Mouse (Mus musculus): ENCODE results near the gene Ehd1. TPM values are rescaled to one million over a fixed set of nuclear protein-coding genes. Genes with fewer than 3 reads are reported as not detected.

Gene Ehd1
- total RNA-seq, 1 experiment: 162 TPM

DNA sequence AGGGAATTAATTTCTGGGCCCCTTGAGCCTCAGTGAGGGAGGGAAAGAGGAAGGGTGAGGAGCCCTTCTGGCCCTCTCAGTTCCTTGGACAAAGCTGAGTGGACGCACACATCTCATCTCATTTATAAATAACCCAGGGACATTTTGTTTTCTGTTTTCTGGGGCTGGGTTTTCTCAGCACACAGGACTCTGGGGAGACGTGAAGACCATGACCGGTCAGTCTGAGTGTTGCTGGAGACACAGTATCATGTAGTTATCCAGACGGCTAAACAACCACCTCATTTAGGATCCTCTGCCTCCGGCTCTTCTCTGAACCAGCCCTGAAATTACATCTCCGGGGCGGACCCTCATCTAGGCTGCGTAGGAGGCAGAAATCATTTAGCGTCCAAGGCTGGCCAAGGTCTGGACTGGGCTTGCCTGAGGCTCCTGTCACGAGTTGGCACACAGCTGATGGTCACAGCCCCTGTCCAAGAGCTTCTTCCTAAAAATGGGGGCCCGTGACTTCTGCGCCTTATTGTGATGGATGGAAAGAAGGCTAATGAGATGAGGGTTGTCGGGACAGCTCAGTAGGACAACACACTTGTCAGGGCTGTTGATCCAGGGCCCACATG is 2.4 kb upstream of the Ehd1 start:
- peaks cover 24 to 25% of the 10 kb centered on the region in 2 experiments for H3K4me1 ChIP-seq (ENCODE audit: control insufficient read depth in 2 of 2, insufficient read depth in 2 of 2, low read length in 2 of 2, poor library complexity in 1 of 2)
- in situ Hi-C loops (cut with MboI; ENCODE audit: low sequenced_read_pairs in 2 of 2, unreplicated experiment in 2 of 2): no loop called here
- no peak overlapping the region for H3K27ac ChIP-seq (ENCODE audit: insufficient read depth, low read depth, low read length, poor library complexity, severe bottlenecking)
- TF ChIP-seq MAFK (IDR thresholded peaks at IDR 0.05; ENCODE audit: insufficient read depth, low read depth, low read length): no peak
- TF ChIP-seq ZNF384 (IDR thresholded peaks at IDR 0.05; ENCODE audit: low read depth, low read length): no peak
- no peak for TF ChIP-seq HCFC1 (IDR thresholded peaks at IDR 0.05; ENCODE audit: borderline replicate concordance, insufficient read depth, low read length)
- TF ChIP-seq CHD2 (IDR thresholded peaks at IDR 0.05; ENCODE audit: low read depth, low read length): no peak
- TF ChIP-seq ZC3H11A (IDR thresholded peaks at IDR 0.05; ENCODE audit: borderline replicate concordance, low read depth, low read length): no peak
- no peaks in the 10 kb centered on the region for H3K36me3 ChIP-seq (ENCODE audit: control insufficient read depth, insufficient read depth, low read length, poor library complexity, severe bottlenecking)
- no peaks in the 10 kb centered on the region for H3K9me3 ChIP-seq (ENCODE audit: control insufficient read depth, insufficient read depth, low read depth, low read length)
- H3K9ac ChIP-seq (ENCODE audit: insufficient read depth, low read depth, low read length, poor library complexity, severe bottlenecking): no peak overlapping the region
- no peak for DNase-seq (ENCODE audit: low read depth, low spot score)
- H3K4me3 ChIP-seq (ENCODE audit: insufficient read depth in 1 of 2, low read depth in 1 of 2, low read length in 2 of 2, poor library complexity in 1 of 2, severe bottlenecking in 1 of 2): no peak overlapping the region

DNA sequence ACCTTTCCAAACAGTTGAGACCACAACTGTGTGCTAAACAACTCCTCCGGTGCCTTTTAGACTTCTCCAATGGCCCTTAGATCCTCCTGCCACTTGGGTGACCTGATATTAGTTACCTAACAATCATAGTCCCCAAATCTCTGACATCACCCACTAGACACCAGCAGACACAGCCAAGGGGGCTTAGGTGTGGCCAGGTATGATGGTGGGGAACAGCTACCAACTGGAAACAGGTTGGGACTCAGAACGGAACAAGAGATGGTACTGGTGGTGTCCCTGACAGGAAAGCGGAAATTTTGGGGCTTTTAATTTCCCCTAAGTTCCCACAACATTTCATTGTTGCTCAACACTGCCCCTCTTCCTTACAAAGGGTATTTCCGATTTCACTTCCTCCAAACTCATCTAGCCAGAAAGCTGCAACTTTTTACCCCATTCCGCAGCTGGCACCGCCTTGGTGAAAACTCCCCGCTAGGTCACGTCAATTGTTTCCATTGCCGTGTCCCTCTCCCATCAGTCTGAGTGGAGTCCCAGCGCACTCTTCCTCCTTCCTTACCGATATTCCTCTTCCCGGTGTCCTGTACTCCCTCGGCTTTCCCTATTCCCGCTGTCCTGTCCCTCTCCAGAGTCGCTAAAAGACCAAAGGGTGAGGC is 660 bp upstream of the Ehd1 start:
- DNase-seq (ENCODE audit: low read depth, low spot score): no peak
- in situ Hi-C loops (cut with MboI; ENCODE audit: low sequenced_read_pairs in 2 of 2, unreplicated experiment in 2 of 2): no loop called here

DNA sequence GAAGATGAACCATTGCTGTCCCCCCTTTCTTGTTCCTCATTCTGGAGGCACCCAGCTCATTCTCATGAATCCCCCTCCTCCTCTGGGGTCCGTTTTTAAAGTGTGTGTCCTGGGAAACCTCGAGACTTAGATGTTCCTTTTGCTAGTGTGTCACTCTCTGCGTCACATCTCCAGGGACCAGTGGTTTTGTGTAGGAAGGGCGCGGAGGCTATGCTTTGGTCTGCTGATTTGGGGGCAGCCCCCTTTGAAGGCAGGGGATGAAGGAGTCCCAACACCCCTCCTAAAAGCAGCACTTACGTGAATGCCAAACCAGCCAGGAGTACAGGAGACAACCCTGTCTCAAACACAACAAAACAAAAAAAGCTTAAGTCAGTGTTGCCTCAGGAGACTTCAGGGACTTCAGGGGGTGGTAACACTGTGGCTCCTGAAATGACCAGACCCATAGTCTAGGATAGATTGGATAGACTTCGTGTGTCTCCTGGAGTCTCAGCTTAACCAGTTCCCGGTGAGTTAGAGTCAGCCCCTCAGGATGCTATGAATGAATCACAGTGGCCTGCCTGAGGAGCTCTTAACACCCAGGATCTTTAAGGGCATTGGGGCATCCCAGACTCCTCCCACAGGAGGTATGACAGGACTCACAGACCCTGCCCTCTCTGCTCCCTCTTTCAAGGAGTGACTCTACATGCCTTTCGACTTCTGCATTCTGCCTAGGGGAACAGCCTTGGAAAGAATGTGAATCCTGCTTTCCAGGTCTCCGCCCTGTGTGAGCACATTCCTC is 1.3 kb downstream of the Ehd1 start:
- in situ Hi-C loops (cut with MboI; ENCODE audit: low sequenced_read_pairs in 2 of 2, unreplicated experiment in 2 of 2): no loop called here
- Histone ChIP-seq H3K27ac (ENCODE audit: insufficient read depth, low read depth, low read length, poor library complexity, severe bottlenecking) (peak overlapping the region; percentile 63), H3K9me3 (ENCODE audit: control insufficient read depth, insufficient read depth, low read depth, low read length) (no peaks in the 10 kb centered on the region), H3K4me1 (ENCODE audit: control insufficient read depth in 2 of 2, insufficient read depth in 2 of 2, low read length in 2 of 2, poor library complexity in 1 of 2) (peaks cover 8 to 10% of the 10 kb centered on the region in 2 experiments), H3K9ac (ENCODE audit: insufficient read depth, low read depth, low read length, poor library complexity, severe bottlenecking) (peak overlapping the region; percentile 86), H3K36me3 (ENCODE audit: control insufficient read depth, insufficient read depth, low read length, poor library complexity, severe bottlenecking) (peaks cover 18% of the 10 kb centered on the region), H3K4me3 (ENCODE audit: insufficient read depth in 1 of 2, low read depth in 1 of 2, low read length in 2 of 2, poor library complexity in 1 of 2, severe bottlenecking in 1 of 2) (peak overlapping the region; percentile 79 to 89)
- TF ChIP-seq CHD2 (IDR thresholded peaks at IDR 0.05; ENCODE audit: low read depth, low read length) (no peak; the same call in 1 of the 2 replicates), ZC3H11A (IDR thresholded peaks at IDR 0.05; ENCODE audit: borderline replicate concordance, low read depth, low read length) (no peak), HCFC1 (IDR thresholded peaks at IDR 0.05; ENCODE audit: borderline replicate concordance, insufficient read depth, low read length) (no peak), ZNF384 (IDR thresholded peaks at IDR 0.05; ENCODE audit: low read depth, low read length) (no peak), MAFK (IDR thresholded peaks at IDR 0.05; ENCODE audit: insufficient read depth, low read depth, low read length) (no peak)
- DNase-seq (ENCODE audit: low read depth, low spot score): peak; percentile 89

More for the DNA sequence above, 660 bp upstream of the Ehd1 start:
- H3K9ac ChIP-seq (ENCODE audit: insufficient read depth, low read depth, low read length, poor library complexity, severe bottlenecking): peak overlapping the region; percentile 89
- no peak for TF ChIP-seq ZC3H11A (IDR thresholded peaks at IDR 0.05; ENCODE audit: borderline replicate concordance, low read depth, low read length)
- TF ChIP-seq HCFC1 (IDR thresholded peaks at IDR 0.05; ENCODE audit: borderline replicate concordance, insufficient read depth, low read length): no peak
- no peak for TF ChIP-seq MAFK (IDR thresholded peaks at IDR 0.05; ENCODE audit: insufficient read depth, low read depth, low read length)
- H3K36me3 ChIP-seq (ENCODE audit: control insufficient read depth, insufficient read depth, low read length, poor library complexity, severe bottlenecking): peaks cover 4% of the 10 kb centered on the region; the same call in 1 of the 2 replicates
- H3K4me1 ChIP-seq (ENCODE audit: control insufficient read depth in 2 of 2, insufficient read depth in 2 of 2, low read length in 2 of 2, poor library complexity in 1 of 2): peaks cover 17 to 18% of the 10 kb centered on the region in 2 experiments
- H3K4me3 ChIP-seq (ENCODE audit: insufficient read depth in 1 of 2, low read depth in 1 of 2, low read length in 2 of 2, poor library complexity in 1 of 2, severe bottlenecking in 1 of 2): peak overlapping the region; percentile 71 to 78
- H3K9me3 ChIP-seq (ENCODE audit: control insufficient read depth, insufficient read depth, low read depth, low read length): no peaks in the 10 kb centered on the region
- peak overlapping the region; percentile 51; the same call in 1 of the 2 replicates for H3K27ac ChIP-seq (ENCODE audit: insufficient read depth, low read depth, low read length, poor library complexity, severe bottlenecking)

DNA sequence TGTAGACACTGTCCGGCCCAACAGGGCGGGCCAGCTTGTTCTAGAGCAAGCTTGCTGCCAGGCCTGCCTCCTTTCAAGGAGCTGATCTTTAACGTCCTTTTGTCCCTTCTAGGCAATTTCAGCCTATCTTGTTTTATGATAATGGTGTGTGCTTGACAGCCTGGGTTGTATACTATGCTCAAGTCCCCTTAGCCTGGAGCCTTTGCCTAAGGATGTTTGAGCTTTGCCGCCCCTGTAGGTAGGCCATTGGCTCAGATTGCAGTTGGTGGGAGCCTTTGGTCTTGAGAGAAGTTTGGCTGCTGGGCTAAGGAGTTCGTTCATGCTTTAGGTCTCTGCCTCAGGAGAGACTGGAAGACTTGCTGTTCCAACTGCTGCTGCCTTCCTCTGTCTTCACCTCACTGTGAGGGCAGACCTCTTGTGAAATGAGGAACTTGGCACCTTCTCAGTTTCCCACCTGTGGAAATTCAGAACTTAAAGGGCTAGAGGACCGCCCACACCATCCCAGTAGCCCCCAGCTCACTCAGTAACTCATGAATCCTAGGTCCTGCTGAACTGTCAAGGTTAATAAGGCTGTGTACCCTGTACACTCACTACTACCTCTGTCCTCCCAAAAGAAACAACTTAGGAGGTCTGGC is 2.0 kb downstream of the Ehd1 start:
- peaks cover 8 to 10% of the 10 kb centered on the region in 2 experiments for H3K4me1 ChIP-seq (ENCODE audit: control insufficient read depth in 2 of 2, insufficient read depth in 2 of 2, low read length in 2 of 2, poor library complexity in 1 of 2)
- H3K9ac ChIP-seq (ENCODE audit: insufficient read depth, low read depth, low read length, poor library complexity, severe bottlenecking): peak overlapping the region; percentile 9; the same call in 1 of the 2 replicates
- in situ Hi-C loops (cut with MboI; ENCODE audit: low sequenced_read_pairs in 2 of 2, unreplicated experiment in 2 of 2): no loop called here
- no peak for DNase-seq (ENCODE audit: low read depth, low spot score)
- H3K4me3 ChIP-seq (ENCODE audit: insufficient read depth in 1 of 2, low read depth in 1 of 2, low read length in 2 of 2, poor library complexity in 1 of 2, severe bottlenecking in 1 of 2): peak overlapping the region in 1 of 2 experiments; percentile 19; a peak in 2 of 4 replicates
- no peaks in the 10 kb centered on the region for H3K9me3 ChIP-seq (ENCODE audit: control insufficient read depth, insufficient read depth, low read depth, low read length)
- no peak for TF ChIP-seq MAFK (IDR thresholded peaks at IDR 0.05; ENCODE audit: insufficient read depth, low read depth, low read length)
- no peak for TF ChIP-seq CHD2 (IDR thresholded peaks at IDR 0.05; ENCODE audit: low read depth, low read length)
- no peak for TF ChIP-seq ZC3H11A (IDR thresholded peaks at IDR 0.05; ENCODE audit: borderline replicate concordance, low read depth, low read length)
- TF ChIP-seq ZNF384 (IDR thresholded peaks at IDR 0.05; ENCODE audit: low read depth, low read length): no peak
- peak overlapping the region; percentile 32; the same call in 1 of the 2 replicates for H3K27ac ChIP-seq (ENCODE audit: insufficient read depth, low read depth, low read length, poor library complexity, severe bottlenecking)
- peaks cover 24% of the 10 kb centered on the region for H3K36me3 ChIP-seq (ENCODE audit: control insufficient read depth, insufficient read depth, low read length, poor library complexity, severe bottlenecking)
